Mouse (Mus musculus) left cerebral cortex, adult 9 months (tissue): ENCODE measurements at regions not wholly inside any gene's neighbourhood (a gene's known extent, or its start where the extent isn't known, plus 50 kb on each side); places are given as distances from the start of the nearest gene placed in this dataset.

Experiments used
- DNase-seq, 2 experiments: peaks; one replicate each; pipeline ENCODE4 v3.0.0; 2022; ENCODE audit warnings: low spot score in 2 of 2

GRCm38 (mm10) chr17:51397973-51398372 is 218.8 kb upstream of the Tbc1d5 start:
- DNase-seq: no peak

DNA sequence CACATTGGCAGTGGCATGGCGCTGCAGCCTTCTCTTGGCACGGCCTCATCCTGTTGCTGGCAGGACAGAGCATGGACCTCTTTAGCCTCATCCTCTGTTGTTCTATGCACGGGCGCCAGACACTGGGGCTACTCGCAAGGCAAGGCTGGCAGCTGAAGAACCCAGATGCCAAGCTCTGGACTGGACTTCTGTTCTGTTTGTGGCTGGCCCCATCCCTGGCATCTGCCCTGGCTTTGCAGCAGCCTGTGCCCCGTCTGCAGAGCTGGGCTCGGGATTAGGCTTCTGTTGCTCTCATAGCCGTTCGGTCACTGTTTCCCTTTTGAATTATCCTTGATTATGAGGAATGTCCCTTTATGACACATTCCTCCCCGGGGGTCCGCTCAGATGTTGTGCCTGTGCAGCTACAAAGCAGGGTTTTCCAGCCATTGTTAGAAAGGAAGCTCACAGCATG is 214.6 kb upstream of the Tbc1d5 start:
- DNase-seq: peak in 1 of 2 experiments; percentile 26

- DNase-seq: no peak
These were observed 212.7 kb upstream of the Tbc1d5 start for GRCm38 (mm10) chr17:51391871-51392270.

GRCm38 (mm10) chr17:51382552-51382951 is 203.4 kb upstream of the Tbc1d5 start:
- no peak for DNase-seq

DNA sequence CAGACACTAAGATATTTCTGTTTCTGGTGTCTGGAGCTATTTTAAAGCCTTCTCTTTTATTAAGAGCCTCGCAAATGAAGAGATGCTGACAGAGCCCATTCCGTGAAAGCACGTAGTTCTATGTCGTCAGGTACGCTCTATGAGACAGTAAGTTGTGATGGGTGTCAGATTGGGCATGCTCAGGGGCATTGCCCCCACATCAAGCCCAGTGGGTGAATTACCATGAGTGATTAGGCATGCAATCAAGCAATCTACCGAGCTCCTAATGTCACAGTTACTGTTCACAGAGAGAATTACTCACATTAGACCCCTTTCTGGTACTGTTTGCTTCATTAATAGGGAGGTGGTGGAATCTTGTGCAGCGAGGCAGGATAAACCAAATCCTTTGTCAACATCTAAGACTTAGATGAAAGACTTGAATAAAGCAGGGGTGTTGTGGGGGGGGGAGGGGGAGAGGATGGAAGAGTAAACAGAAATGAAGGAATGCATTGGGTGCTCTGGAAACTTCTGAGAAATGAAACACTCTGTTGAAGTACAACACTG is 192.9 kb upstream of the Tbc1d5 start:
- DNase-seq: no peak

DNA sequence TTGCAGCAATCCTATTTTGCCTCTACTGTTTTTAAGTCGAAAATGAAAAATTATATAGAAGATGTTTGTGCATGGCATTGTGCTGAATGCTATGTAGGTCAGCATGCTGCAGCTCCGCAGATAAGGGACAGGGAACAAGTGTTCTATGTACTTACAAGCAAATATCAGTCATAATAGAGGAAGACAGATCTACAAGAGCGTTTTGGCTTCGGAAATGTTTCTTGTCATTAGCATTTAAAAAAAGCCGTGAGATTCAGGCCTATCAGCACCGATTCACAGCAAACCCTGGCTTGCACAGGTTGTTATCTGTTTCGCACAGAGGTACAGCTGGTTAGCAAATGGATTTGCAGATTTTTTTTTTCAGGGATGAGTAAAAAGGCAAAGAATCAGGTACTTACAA is 191.8 kb upstream of the Tbc1d5 start:
- peak in 1 of 2 experiments; percentile 3 for DNase-seq

GRCm38 (mm10) chr17:51370085-51370484 is 190.9 kb upstream of the Tbc1d5 start:
- DNase-seq: no peak

- DNase-seq: no peak
These were observed 183.6 kb upstream of the Tbc1d5 start for GRCm38 (mm10) chr17:51362801-51363200.

DNA sequence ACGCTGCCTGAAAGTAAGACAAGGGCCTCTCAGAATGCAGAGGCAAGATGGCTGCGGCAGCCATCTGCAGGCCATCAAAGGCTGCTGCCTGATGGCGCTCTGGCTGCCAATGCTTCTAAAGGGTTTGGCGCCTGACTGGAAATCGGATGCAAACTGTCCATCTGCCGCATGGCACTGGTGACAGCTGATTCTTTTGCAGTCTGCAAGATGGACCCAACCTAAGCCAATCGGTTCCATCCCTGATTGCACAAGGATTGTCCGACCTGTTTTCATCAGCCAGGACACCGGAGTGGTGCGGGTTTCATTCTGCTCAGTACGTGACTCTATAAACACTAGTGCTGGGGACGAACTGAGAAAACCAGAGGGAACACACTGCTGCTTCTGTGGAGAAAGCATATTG is 183.1 kb upstream of the Tbc1d5 start:
- no peak for DNase-seq

DNA sequence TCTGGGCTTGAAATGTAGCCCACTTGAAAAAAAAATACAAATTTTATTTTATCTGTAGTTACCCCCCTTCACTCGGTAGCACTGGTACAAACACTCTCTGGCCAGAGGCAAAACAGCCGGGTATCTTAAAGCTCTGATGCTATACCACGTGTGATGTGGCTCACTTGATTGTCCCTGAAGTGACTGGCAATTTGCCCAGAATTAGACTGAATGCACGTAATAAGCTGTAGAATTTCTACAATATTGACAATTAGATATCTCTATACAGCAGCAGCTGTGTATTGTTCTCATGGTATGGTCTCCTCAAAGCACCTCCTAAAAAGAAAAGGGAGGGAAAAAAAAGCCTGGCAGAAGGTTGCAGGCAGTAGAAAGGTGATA is 179.2 kb upstream of the Tbc1d5 start:
- no peak for DNase-seq

- no peak for DNase-seq
These were observed 178.7 kb upstream of the Tbc1d5 start for GRCm38 (mm10) chr17:51357690-51358361.

DNA sequence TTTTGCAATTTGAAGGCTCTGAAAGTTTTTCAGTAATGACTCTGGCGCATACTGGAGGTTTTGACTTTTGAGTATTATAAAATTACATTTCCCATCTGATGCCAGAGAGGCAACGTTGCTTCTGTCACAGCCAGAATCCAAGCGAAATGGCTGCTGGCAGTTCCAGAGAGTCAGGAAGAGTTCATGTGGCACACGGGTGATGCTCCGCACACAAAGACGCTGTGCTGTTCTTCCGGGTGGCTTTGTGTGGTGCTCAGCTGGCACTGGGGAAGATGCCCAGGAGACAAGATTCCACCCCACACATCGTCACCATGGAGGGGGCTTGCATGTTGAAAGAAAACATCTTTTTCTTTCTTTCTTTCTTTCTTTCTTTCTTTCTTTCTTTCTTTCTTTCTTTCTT is 177.3 kb upstream of the Tbc1d5 start:
- no peak for DNase-seq

GRCm38 (mm10) chr17:51321868-51322267 is 142.7 kb upstream of the Tbc1d5 start:
- no peak for DNase-seq

DNA sequence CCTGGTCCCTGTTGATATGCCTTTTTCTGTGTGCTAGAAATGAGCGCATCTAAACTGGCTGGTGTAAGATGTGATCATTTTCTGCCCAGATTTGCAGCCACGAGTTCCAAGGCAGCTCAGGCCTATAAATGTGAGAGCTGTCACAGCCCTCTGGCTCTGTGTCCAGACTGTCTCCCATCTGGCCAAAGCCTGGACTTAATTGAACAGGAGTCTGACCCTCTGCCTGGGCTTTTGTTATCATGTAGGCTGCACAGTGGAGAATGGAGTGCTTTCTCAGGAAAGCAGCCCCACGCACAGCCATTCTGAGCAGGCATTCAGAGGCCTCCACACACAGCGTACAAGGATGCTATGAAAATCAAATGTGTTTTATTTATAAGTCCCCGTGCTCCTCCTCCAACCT is 141.9 kb upstream of the Tbc1d5 start:
- no peak for DNase-seq

- no peak for DNase-seq
These were observed 125.8 kb upstream of the Tbc1d5 start for GRCm38 (mm10) chr17:51304964-51305363.

DNA sequence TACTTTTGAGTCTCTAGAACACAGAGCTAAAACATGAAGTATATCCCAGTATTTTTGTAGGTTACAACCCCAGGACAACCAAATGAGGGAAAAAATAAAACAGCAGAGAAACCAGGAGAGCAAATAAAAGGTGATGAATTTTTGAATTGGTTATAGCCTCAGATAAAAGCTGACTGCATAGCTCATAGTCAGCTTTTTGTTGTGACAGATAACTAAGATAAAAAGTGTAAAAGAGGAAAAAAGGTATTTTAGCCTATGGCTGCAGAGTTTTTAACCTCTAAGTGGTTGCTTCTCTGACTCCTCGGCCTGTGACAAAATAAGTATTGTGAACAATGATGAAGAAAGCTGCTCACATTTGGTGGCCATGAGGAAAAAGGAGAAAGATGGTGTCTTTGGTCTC is 111.6 kb upstream of the Tbc1d5 start:
- DNase-seq: no peak

GRCm38 (mm10) chr17:51288751-51289150 is 109.6 kb upstream of the Tbc1d5 start:
- peak in 1 of 2 experiments; percentile 44 for DNase-seq

- no peak for DNase-seq
These were observed 108.7 kb upstream of the Tbc1d5 start for GRCm38 (mm10) chr17:51287878-51288277.

DNA sequence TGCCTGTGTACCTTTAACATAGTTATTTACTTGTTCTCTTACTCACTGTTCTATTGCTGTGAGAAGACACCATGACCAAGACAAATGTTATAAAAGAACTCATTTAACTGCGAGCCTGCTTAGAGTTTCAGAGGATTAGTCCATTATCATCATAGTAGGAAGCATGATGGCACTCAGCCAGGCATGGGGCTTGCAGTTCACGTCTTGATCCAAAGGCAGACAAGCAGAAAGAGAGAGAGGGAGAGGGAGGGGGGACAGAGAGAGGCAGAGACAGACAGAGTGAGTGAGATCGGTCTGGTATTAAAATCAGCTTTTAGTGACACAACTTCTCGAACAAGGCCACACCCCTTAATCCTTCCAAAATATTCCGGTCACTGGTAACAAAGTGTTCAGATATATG is 106.2 kb upstream of the Tbc1d5 start:
- no peak for DNase-seq

GRCm38 (mm10) chr17:51278771-51279170 is 99.6 kb upstream of the Tbc1d5 start:
- no peak for DNase-seq

DNA sequence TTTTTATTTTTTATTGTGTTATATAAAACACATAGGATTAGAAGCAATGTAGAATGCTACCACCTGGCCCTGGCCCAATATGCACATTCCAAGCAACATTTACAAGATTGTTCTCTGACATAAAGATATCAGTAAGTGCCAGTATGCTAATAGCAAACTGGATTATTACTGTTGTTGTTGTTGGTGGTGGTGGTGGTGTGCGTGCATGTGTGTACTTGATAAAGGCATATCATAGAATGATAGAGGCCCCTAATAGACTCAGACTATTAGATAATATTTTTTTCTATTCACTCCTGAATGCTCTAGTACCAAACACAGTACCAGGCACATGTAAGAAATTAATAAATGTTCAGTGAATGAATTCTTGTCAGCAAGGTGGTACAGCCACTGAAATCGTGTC is 98.9 kb upstream of the Tbc1d5 start:
- no peak for DNase-seq

- DNase-seq: no peak
These were observed 98.0 kb upstream of the Tbc1d5 start for GRCm38 (mm10) chr17:51277161-51277560.

DNA sequence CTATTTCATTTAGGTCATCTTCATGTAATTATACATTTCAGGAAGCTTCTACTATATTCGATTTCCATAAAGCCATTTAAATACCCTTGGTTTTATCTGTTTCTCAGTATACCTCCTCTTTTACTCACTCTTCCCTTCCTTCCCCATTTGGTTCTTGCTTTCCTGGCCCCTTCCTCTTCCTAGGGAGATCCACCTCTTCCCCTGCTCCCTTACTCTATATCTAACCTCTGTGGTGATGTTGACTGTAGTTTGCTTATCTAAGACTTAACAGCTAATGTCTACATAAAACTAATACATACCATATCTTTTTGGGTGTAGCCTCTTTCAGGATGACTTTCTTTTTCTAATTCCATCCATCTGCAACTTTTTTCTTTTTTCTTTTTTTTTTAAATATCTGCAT is 92.9 kb upstream of the Tbc1d5 start:
- no peak for DNase-seq

- DNase-seq: peak in 1 of 2 experiments; percentile 2
These were observed 83.8 kb upstream of the Tbc1d5 start for GRCm38 (mm10) chr17:51262946-51263345.
